ENCODE assay signal across 21 mouse cellular contexts in genomic region chr4:49245274-49245673, GRCm38 (mm10).
DNase-seq lines count a peak whose midpoint lies in the region; ATAC-seq and TF ChIP-seq lines count a peak whose summit lies in the region.
"Had no signal": no experiment of that assay in that cellular context is flagged by ENCODE, and none has a peak within 500 bp of the region (broad histone marks: within the 10 kb centered on the region; RNA-seq: fewer than 3 reads in every experiment).

No protein-coding gene starts in this region.

- WGBS in forebrain, embryonic 14.5 days = 86% methylated on average over 2 of the region's 2 CpGs
- WGBS in forebrain, embryonic 11.5 days = 85% methylated on average over 2 of the region's 2 CpGs
- WGBS in midbrain, embryonic 13.5 days = 82% methylated on average over 2 of the region's 2 CpGs
- WGBS in midbrain, postnatal 0 days = 74% methylated on average over 2 of the region's 2 CpGs
- WGBS in embryonic facial prominence, embryonic 15.5 days = 50% methylated on average over 2 of the region's 2 CpGs

- H3K9ac ChIP-seq in forebrain, embryonic 14.5 days (ENCODE audit: low read length) = no peak overlapping the region
- H3K9ac ChIP-seq in forebrain, embryonic 11.5 days (ENCODE audit: low read length) = no peak overlapping the region
- no peak overlapping the region for H3K9ac ChIP-seq in midbrain, embryonic 13.5 days (replicated peaks)
- H3K9ac ChIP-seq in midbrain, postnatal 0 days (replicated peaks; ENCODE audit: low read length, poor library complexity, severe bottlenecking) = no peak overlapping the region
- no peak overlapping the region for H3K9ac ChIP-seq in embryonic facial prominence, embryonic 15.5 days
- H3K9ac ChIP-seq: embryonic facial prominence, embryonic 13.5 days; heart, embryonic 13.5 days; hindbrain, embryonic 13.5 days had no signal

- H3K27me3 ChIP-seq in forebrain, embryonic 14.5 days (replicated peaks; ENCODE audit: control insufficient read depth, insufficient read depth, low read length) = no peaks in the 10 kb centered on the region
- H3K27me3 ChIP-seq in forebrain, embryonic 11.5 days (ENCODE audit: control insufficient read depth, insufficient read depth, low read length) = no peaks in the 10 kb centered on the region
- H3K27me3 ChIP-seq in midbrain, embryonic 13.5 days = no peaks in the 10 kb centered on the region
- no peaks in the 10 kb centered on the region for H3K27me3 ChIP-seq in midbrain, postnatal 0 days (ENCODE audit: insufficient read depth, low read length)
- no peaks in the 10 kb centered on the region for H3K27me3 ChIP-seq in embryonic facial prominence, embryonic 15.5 days
- H3K27me3 ChIP-seq: embryonic facial prominence, embryonic 13.5 days; heart, embryonic 13.5 days; hindbrain, embryonic 13.5 days had no signal

- H3K27ac ChIP-seq in forebrain, embryonic 14.5 days (ENCODE audit: low read depth, low read length) = no peak overlapping the region
- H3K27ac ChIP-seq in forebrain, embryonic 11.5 days (ENCODE audit: low read depth, low read length) = no peak overlapping the region
- no peak overlapping the region for H3K27ac ChIP-seq in midbrain, embryonic 13.5 days
- no peak overlapping the region for H3K27ac ChIP-seq in midbrain, postnatal 0 days (ENCODE audit: low read depth, low read length)
- no peak overlapping the region for H3K27ac ChIP-seq in embryonic facial prominence, embryonic 15.5 days (replicated peaks)
- H3K27ac ChIP-seq: embryonic facial prominence, embryonic 13.5 days; forebrain, embryonic 10.5 days; gastrocnemius, adult 2 months; heart, embryonic 13.5 days; hindbrain, embryonic 13.5 days had no signal

- H3K36me3 ChIP-seq in forebrain, embryonic 14.5 days (ENCODE audit: control insufficient read depth, insufficient read depth, low read length) = no peaks in the 10 kb centered on the region
- H3K36me3 ChIP-seq in forebrain, embryonic 11.5 days (ENCODE audit: control insufficient read depth, insufficient read depth, low read length) = no peaks in the 10 kb centered on the region
- no peaks in the 10 kb centered on the region for H3K36me3 ChIP-seq in midbrain, embryonic 13.5 days
- H3K36me3 ChIP-seq in midbrain, postnatal 0 days (ENCODE audit: insufficient read depth, low read length) = no peaks in the 10 kb centered on the region
- H3K36me3 ChIP-seq in embryonic facial prominence, embryonic 15.5 days = no peaks in the 10 kb centered on the region
- H3K36me3 ChIP-seq: embryonic facial prominence, embryonic 13.5 days; forebrain, embryonic 10.5 days; heart, embryonic 13.5 days; hindbrain, embryonic 13.5 days had no signal

- no peak for DNase-seq in forebrain, embryonic 14.5 days (ENCODE audit: low spot score)
- no peak for DNase-seq in forebrain, embryonic 11.5 days (ENCODE audit: low spot score)
- DNase-seq in midbrain, postnatal 0 days (ENCODE audit: low spot score) = no peak
- DNase-seq in urinary bladder, postnatal 14 days (ENCODE audit: low spot score) = no peak
- DNase-seq in left cerebral cortex, postnatal 10 days (ENCODE audit: extremely low spot score in 1 of 2, low spot score in 2 of 2) = no peak
- DNase-seq: adrenal gland, adult 8-10 months; adrenal gland, postnatal 36 days; cerebellum, adult 2 months; gastrocnemius, adult 2 months; gastrocnemius, postnatal 25 days; heart, adult 11 months; heart, postnatal 4 days had no signal

- peaks cover 5% of the 10 kb centered on the region; the same call in 1 of the 2 replicates for H3K4me1 ChIP-seq in forebrain, embryonic 14.5 days (ENCODE audit: control insufficient read depth, insufficient read depth, low read length)
- H3K4me1 ChIP-seq in forebrain, embryonic 11.5 days (replicated peaks; ENCODE audit: control insufficient read depth, insufficient read depth, low read length) = no peaks in the 10 kb centered on the region
- peaks cover 8% of the 10 kb centered on the region; the same call in 1 of the 2 replicates for H3K4me1 ChIP-seq in midbrain, embryonic 13.5 days (replicated peaks)
- H3K4me1 ChIP-seq in midbrain, postnatal 0 days (ENCODE audit: insufficient read depth, low read length) = no peaks in the 10 kb centered on the region
- H3K4me1 ChIP-seq in embryonic facial prominence, embryonic 15.5 days = no peaks in the 10 kb centered on the region
- H3K4me1 ChIP-seq: heart, embryonic 13.5 days had no signal

- intact Hi-C loops in left cerebral cortex, postnatal 10 days (cut with DNase I) = loop anchor here (10.0 kb wide), 1 partner anchor 550 kb away; no protein-coding TSS in a partner anchor

- H3K4me2 ChIP-seq in forebrain, embryonic 14.5 days (ENCODE audit: low read length) = no peak overlapping the region
- no peak overlapping the region for H3K4me2 ChIP-seq in forebrain, embryonic 11.5 days (ENCODE audit: low read depth, low read length, severe bottlenecking)
- H3K4me2 ChIP-seq in midbrain, embryonic 13.5 days (replicated peaks) = no peak overlapping the region
- no peak overlapping the region for H3K4me2 ChIP-seq in midbrain, postnatal 0 days (ENCODE audit: low read depth, low read length, poor library complexity, severe bottlenecking)
- H3K4me2 ChIP-seq in embryonic facial prominence, embryonic 15.5 days (replicated peaks) = no peak overlapping the region
- H3K4me2 ChIP-seq: embryonic facial prominence, embryonic 13.5 days; heart, embryonic 13.5 days; hindbrain, embryonic 13.5 days had no signal

- no peaks in the 10 kb centered on the region for H3K9me3 ChIP-seq in forebrain, embryonic 14.5 days (replicated peaks; ENCODE audit: control insufficient read depth, low read length)
- H3K9me3 ChIP-seq in forebrain, embryonic 11.5 days (ENCODE audit: control insufficient read depth, low read length) = no peaks in the 10 kb centered on the region
- H3K9me3 ChIP-seq in midbrain, embryonic 13.5 days = no peaks in the 10 kb centered on the region
- no peaks in the 10 kb centered on the region for H3K9me3 ChIP-seq in midbrain, postnatal 0 days (ENCODE audit: low read length)
- no peaks in the 10 kb centered on the region for H3K9me3 ChIP-seq in embryonic facial prominence, embryonic 15.5 days (replicated peaks)
- H3K9me3 ChIP-seq: embryonic facial prominence, embryonic 13.5 days; forebrain, embryonic 10.5 days; heart, embryonic 13.5 days; hindbrain, embryonic 13.5 days had no signal

- ATAC-seq in forebrain, embryonic 14.5 days = 0 out of 2 replicates have a peak, but pooled peaks have one; percentile 26
- no peak for ATAC-seq in forebrain, embryonic 11.5 days (replicated peaks; ENCODE audit: low FRiP score)
- ATAC-seq in midbrain, embryonic 13.5 days = 0 out of 2 replicates have a peak, but pooled peaks have one; percentile 34
- ATAC-seq in midbrain, postnatal 0 days (ENCODE audit: low FRiP score) = no peak
- ATAC-seq in embryonic facial prominence, embryonic 15.5 days (ENCODE audit: insufficient number of reproducible peaks, low FRiP score, low TSS enrichment, low read depth) = peak; percentile 63
- 0 out of 2 replicates have a peak, but pooled peaks have one; percentile 14 for ATAC-seq in megakaryocyte-erythroid progenitor cell, adult 5-6 weeks (replicated peaks; ENCODE audit: low FRiP score, low TSS enrichment, poor library complexity, severe bottlenecking)
- ATAC-seq: intestine, embryonic 16.5 days had no signal

- TF ChIP-seq CTCF in midbrain, postnatal 0 days (IDR thresholded peaks at IDR 0.05) = no peak

- no peak overlapping the region for H3K4me3 ChIP-seq in forebrain, embryonic 14.5 days (ENCODE audit: low read depth, low read length)
- no peak overlapping the region for H3K4me3 ChIP-seq in forebrain, embryonic 11.5 days (ENCODE audit: low read depth, low read length)
- no peak overlapping the region for H3K4me3 ChIP-seq in midbrain, embryonic 13.5 days (replicated peaks)
- H3K4me3 ChIP-seq in midbrain, postnatal 0 days (ENCODE audit: low read depth, low read length) = no peak overlapping the region
- H3K4me3 ChIP-seq in embryonic facial prominence, embryonic 15.5 days (replicated peaks) = no peak overlapping the region
- H3K4me3 ChIP-seq: embryonic facial prominence, embryonic 13.5 days; erythroblast, embryonic 14.5 days; forebrain, embryonic 10.5 days; gastrocnemius, adult 2 months; heart, embryonic 13.5 days; hindbrain, embryonic 13.5 days had no signal

Comparison
In these comparisons a context has a peak if more than half of its experiments do, and no peak if none do; other contexts are left out.
1. ATAC-seq: peak in forebrain, embryonic 14.5 days (single experiment), midbrain, embryonic 13.5 days (single experiment), embryonic facial prominence, embryonic 15.5 days (single experiment) and megakaryocyte-erythroid progenitor cell, adult 5-6 weeks (single experiment); none in forebrain, embryonic 11.5 days (single experiment) and midbrain, postnatal 0 days (single experiment).